Mouse (Mus musculus) testis, adult 10 weeks (tissue): ENCODE measurements around the gene Gdpd2. TPM values are rescaled to one million over a fixed set of nuclear protein-coding genes. Genes with fewer than 3 reads are reported as not detected.

Experiments
- polyA plus RNA-seq: library from polyadenylated mRNA; stranded (reverse); fragments of 350-450 nt; fragmentation: Illumina TruSeq; extraction: RNeasy Lipid Tissue Mini Kit (QIAGEN cat#74804); gene quantifications from one replicate; pipeline ENCODE4 v1.2.3, GENCODE M21; 2014; ENCODE audit warnings: low read depth, low replicate concordance

Gdpd2 gene
- polyA plus RNA-seq: 0.20 TPM

GRCm38 (mm10) chrX:100729665-100730188, at the start of gene Gdpd2:
Gene Gdpd2 (plus strand): TSS chrX:100729873.

GRCm38 (mm10) chrX:100767181-100767884, 37.7 kb downstream of the Gdpd2 start, which contains the start of gene Dlg3:
Gene Dlg3 (plus strand): TSS chrX:100767722.

Other genes with a start within 250 kb of the Gdpd2 start
- 9.2 TPM for gene Igbp1, start 235.6 kb upstream of the Gdpd2 start, polyA plus RNA-seq
- gene Dgat2l6, start 205.0 kb upstream of the Gdpd2 start, polyA plus RNA-seq: not detected
- gene Awat1, start 157.6 kb upstream of the Gdpd2 start, polyA plus RNA-seq: not detected
- not detected for gene P2ry4, start 135.0 kb upstream of the Gdpd2 start, polyA plus RNA-seq
- not detected for gene Arr3, start 124.4 kb upstream of the Gdpd2 start, polyA plus RNA-seq
- 5.5 TPM for gene Kif4, start 104.1 kb upstream of the Gdpd2 start, polyA plus RNA-seq
- 15.8 TPM for gene Pdzd11, start 103.3 kb upstream of the Gdpd2 start, polyA plus RNA-seq
- gene Dlg3, start 37.8 kb downstream of the Gdpd2 start, polyA plus RNA-seq: 9.0 TPM